Mouse (Mus musculus): Measurements from ENCODE around the gene Nlgn3. TPM values are rescaled to one million over a fixed set of nuclear protein-coding genes. Genes with fewer than 3 reads are reported as not detected.
"Not testable (repeated sequence)": the region's sequence is repeated elsewhere in the genome, so short reads cannot be mapped to it uniquely, and the experiment has no call there.

The Nlgn3 gene
- polyA plus RNA-seq, 1 experiment from 2014 or later: 61.2 TPM

- Histone ChIP-seq H3K4me1 (replicated peaks) (peaks cover 39% of the 10 kb centered on the region), H3K36me3 (peaks cover 20% of the 10 kb centered on the region), H3K4me3 (no peak overlapping the region), H3K9ac (no peak overlapping the region), H3K4me2 (no peak overlapping the region), H3K9me3 (no peaks in the 10 kb centered on the region), H3K27me3 (peaks cover 2% of the 10 kb centered on the region; the same call in 1 of the 2 replicates), H3K27ac (no peak overlapping the region)
- WGBS: 37% methylated on average over 2 of the region's 2 CpGs
- ATAC-seq (ENCODE audit: low FRiP score): no peak
These were observed 5.7 kb downstream of the Nlgn3 start for GRCm38 (mm10) chrX:101304646-101305045.

DNA sequence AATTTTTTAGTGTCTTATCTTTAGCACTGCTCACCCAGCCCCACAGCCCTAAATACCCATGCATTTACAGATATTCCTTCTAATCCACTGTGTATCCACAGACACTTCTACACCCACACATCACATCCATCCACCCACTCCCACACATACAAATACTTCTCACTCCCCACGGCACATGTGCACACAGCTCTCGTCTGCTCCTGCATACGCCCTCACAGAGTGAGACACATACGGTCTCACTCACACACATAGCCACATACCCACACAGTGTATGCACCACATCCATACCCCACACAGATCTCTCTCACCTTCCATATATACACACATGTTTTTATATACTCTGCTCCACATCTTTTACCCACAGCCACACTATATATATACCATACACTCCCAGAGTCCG, 10.3 kb downstream of the Nlgn3 start:
- no peak overlapping the region for H3K4me3 ChIP-seq
- peaks cover 12% of the 10 kb centered on the region for H3K4me1 ChIP-seq (replicated peaks)
- H3K9me3 ChIP-seq: no peaks in the 10 kb centered on the region
- peaks cover 43% of the 10 kb centered on the region for H3K36me3 ChIP-seq
- no peaks in the 10 kb centered on the region for H3K27me3 ChIP-seq
- H3K4me2 ChIP-seq: no peak overlapping the region
- no peak overlapping the region for H3K9ac ChIP-seq
- no peak overlapping the region for H3K27ac ChIP-seq
- no peak for ATAC-seq (ENCODE audit: low FRiP score)
- WGBS: 90% methylated on average over 5 of the region's 5 CpGs

- Histone ChIP-seq H3K9me3 (no peaks in the 10 kb centered on the region), H3K36me3 (peaks cover 55% of the 10 kb centered on the region), H3K4me3 (no peak overlapping the region), H3K27ac (no peak overlapping the region), H3K27me3 (no peaks in the 10 kb centered on the region), H3K9ac (no peak overlapping the region), H3K4me2 (no peak overlapping the region), H3K4me1 (replicated peaks) (peaks cover 7% of the 10 kb centered on the region; the same call in 1 of the 2 replicates)
- peak; percentile 65; the same call in 1 of the 2 replicates for ATAC-seq (ENCODE audit: low FRiP score)
- 26% methylated on average over 6 of the region's 6 CpGs for WGBS
These were observed 14.8 kb downstream of the Nlgn3 start for GRCm38 (mm10) chrX:101313625-101314359.

DNA sequence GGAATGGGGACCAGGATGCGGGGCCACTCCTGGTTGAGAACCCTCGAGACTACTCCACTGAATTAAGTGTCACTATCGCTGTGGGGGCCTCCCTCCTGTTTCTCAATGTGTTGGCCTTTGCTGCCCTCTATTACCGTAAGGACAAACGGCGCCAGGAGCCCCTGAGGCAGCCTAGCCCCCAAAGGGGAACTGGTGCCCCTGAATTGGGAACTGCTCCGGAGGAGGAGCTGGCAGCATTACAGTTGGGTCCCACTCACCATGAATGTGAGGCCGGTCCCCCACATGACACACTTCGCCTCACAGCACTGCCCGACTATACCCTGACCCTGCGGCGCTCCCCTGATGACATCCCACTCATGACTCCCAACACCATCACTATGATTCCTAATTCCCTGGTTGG, 20.8 kb downstream of the Nlgn3 start:
- no peak overlapping the region for H3K27ac ChIP-seq
- H3K4me2 ChIP-seq: no peak overlapping the region
- no peak overlapping the region for H3K9ac ChIP-seq
- H3K9me3 ChIP-seq: no peaks in the 10 kb centered on the region
- H3K27me3 ChIP-seq: no peaks in the 10 kb centered on the region
- peaks cover 52% of the 10 kb centered on the region for H3K36me3 ChIP-seq
- ATAC-seq (ENCODE audit: low FRiP score): no peak
- no peaks in the 10 kb centered on the region for H3K4me1 ChIP-seq (replicated peaks)
- WGBS: 90% methylated on average over 12 of the region's 12 CpGs
- no peak overlapping the region for H3K4me3 ChIP-seq

DNA sequence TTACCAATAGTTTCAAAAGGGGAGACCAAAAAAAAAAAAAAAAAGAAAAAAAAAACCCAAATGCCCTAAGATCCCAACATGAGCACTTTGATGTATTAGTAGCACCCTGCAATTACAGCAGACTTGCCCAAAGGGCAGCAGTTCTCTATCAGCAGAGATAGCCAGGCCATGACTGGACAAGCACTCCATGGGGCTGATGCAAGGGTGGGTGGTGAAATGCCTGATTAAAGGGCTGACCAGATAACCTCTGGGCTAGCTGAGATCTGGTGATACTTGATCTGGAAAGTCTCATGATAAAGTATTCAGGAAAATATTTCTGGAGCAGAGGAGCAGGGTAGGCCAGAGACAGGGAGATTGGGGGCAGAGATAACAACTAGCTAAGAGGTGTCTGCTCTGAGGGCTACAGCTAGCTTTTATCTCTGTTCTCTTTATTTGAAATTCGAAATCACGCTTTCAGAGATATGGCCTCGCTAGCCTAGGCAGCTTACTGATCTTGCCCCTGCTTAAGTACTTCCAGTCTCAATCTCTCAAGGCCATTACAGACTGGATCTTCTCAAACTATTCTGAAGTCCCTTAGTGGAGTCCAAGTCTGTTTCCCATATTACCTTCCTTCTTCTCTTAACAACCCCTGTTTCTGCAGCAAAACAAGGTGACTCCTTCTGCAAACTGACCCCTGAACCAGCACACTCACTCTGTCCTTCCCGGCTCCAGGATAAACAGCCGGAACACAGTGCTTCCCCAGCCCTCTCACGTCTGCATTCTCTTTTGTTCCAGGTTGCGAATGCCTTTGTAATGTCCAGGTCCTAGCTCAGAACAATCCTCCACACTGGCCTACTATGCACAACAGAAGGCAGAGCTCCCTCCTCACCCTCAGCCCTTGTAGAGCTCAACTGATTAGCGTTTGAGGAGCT, 27.3 kb downstream of the Nlgn3 start:
- no peak for ATAC-seq (ENCODE audit: low FRiP score)
- WGBS: 60% methylated on average over 8 of the region's 8 CpGs
- no peaks in the 10 kb centered on the region for H3K27me3 ChIP-seq
- no peaks in the 10 kb centered on the region for H3K9me3 ChIP-seq
- H3K4me3 ChIP-seq: no peak overlapping the region
- H3K9ac ChIP-seq: no peak overlapping the region
- H3K27ac ChIP-seq: no peak overlapping the region
- H3K36me3 ChIP-seq: peaks cover 6% of the 10 kb centered on the region; the same call in 1 of the 2 replicates
- no peak overlapping the region for H3K4me2 ChIP-seq
- H3K4me1 ChIP-seq (replicated peaks): no peaks in the 10 kb centered on the region

- Histone ChIP-seq H3K27me3 (no peaks in the 10 kb centered on the region), H3K36me3 (no peaks in the 10 kb centered on the region), H3K4me2 (no peak overlapping the region), H3K27ac (peak overlapping the region; percentile 77), H3K9ac (no peak overlapping the region), H3K9me3 (no peaks in the 10 kb centered on the region), H3K4me3 (no peak overlapping the region), H3K4me1 (replicated peaks) (peaks cover 6% of the 10 kb centered on the region)
- 26% methylated on average over 9 of the region's 10 CpGs for WGBS
- ATAC-seq (ENCODE audit: low FRiP score): no peak
These were observed 30.5 kb downstream of the Nlgn3 start for GRCm38 (mm10) chrX:101329372-101330028.

DNA sequence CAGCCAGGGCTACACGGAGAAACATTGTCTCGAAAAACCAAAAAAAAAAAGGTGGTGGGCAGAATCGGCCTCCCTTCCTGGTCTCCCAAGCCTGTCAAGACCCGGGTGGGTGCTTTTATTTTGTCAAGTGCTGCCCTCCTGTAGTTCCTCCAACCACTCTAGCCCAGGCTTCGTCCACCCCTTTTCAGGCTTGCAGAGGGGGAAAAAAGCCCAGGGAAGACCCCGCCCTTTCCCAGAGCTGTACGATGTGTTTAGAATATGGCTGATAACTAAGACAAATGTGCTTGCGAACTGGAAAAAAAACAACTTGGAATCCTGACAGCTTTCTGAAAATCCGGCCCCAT, 33.0 kb downstream of the Nlgn3 start:
- H3K27me3 ChIP-seq: no peaks in the 10 kb centered on the region
- 49% methylated on average over 9 of the region's 9 CpGs for WGBS
- H3K4me1 ChIP-seq (replicated peaks): peaks cover 6% of the 10 kb centered on the region
- no peaks in the 10 kb centered on the region for H3K9me3 ChIP-seq
- H3K36me3 ChIP-seq: no peaks in the 10 kb centered on the region
- peak overlapping the region; percentile 48 for H3K4me2 ChIP-seq
- peak overlapping the region; percentile 31 for H3K4me3 ChIP-seq
- H3K27ac ChIP-seq: peak overlapping the region; percentile 95
- H3K9ac ChIP-seq: peak overlapping the region; percentile 39; the same call in 1 of the 2 replicates
- peak; percentile 50 for ATAC-seq (ENCODE audit: low FRiP score)

DNA sequence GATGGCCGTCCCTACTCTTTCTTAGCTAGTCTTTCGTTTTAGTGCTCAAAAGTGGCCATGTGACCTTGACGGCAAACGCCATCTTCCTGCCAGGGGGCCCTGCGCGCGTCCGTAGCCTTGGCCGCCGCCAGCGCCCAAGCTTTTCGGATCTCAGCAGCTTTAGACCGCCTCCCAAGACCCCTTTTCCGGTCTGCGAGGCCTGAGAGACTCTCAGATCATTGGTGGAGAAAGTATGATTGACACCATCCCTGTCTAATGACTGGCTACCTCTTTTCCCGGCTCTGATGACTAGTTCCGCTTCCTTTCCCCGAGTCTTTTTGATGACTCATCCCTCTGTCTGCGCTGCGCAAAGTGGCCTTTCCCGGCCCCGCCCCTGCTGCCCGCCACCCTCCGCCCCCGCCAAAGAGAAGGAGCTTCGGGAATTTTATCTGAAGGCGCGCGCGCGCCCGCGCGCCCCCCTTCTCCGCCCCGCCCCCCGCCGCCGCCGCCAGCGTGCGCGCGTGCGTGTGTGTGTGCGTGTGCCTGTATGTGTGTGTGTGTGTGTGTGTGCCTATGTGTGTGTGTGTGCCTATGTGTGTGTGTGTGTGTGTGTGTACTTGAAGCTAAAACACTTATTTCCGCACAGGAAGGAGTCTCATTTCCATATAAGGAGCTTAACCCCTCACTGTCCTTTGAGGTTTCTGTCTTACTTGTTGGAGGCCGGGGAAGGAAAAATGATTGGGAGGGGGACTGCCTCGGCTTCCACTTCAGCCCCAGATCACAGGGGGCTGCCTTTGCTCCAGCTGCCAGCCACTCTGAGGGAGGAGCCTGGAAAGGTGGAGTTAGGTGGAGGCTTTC, 33.6 kb downstream of the Nlgn3 start:
- Histone ChIP-seq H3K9me3 (no peaks in the 10 kb centered on the region), H3K4me2 (peak overlapping the region; percentile 53), H3K4me1 (replicated peaks) (peaks cover 6% of the 10 kb centered on the region), H3K27ac (peak overlapping the region; percentile 95), H3K27me3 (no peaks in the 10 kb centered on the region), H3K9ac (peak overlapping the region; percentile 63), H3K36me3 (no peaks in the 10 kb centered on the region), H3K4me3 (peak overlapping the region; percentile 33)
- 24% methylated on average over 30 of the region's 49 CpGs for WGBS
- ATAC-seq (ENCODE audit: low FRiP score): peak; percentile 97

DNA sequence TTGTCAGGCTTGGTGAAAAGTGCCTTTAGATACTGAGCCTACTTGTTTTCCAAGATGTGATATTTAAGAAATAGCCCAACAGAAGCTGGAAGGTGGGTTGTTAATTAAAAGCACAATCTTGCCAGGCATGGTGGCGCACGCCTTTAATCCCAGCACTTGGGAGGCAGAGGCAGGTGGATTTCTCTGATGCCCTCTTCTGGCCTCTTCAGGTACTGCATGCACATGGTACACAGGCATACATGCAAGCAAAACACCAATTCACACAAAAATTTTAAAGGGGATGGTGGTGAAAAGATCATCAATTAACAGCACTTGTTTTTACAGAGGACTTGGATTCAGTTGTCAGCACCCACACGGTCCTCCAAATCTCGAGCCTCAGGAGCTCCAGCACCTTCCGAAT, 35.6 kb downstream of the Nlgn3 start:
- WGBS: 89% methylated on average over 5 of the region's 5 CpGs
- Histone ChIP-seq H3K4me2 (no peak overlapping the region), H3K9ac (no peak overlapping the region), H3K27me3 (no peaks in the 10 kb centered on the region), H3K4me3 (no peak overlapping the region), H3K4me1 (replicated peaks) (peaks cover 6% of the 10 kb centered on the region), H3K27ac (no peak overlapping the region), H3K9me3 (no peaks in the 10 kb centered on the region), H3K36me3 (no peaks in the 10 kb centered on the region)
- ATAC-seq (ENCODE audit: low FRiP score): no peak

DNA sequence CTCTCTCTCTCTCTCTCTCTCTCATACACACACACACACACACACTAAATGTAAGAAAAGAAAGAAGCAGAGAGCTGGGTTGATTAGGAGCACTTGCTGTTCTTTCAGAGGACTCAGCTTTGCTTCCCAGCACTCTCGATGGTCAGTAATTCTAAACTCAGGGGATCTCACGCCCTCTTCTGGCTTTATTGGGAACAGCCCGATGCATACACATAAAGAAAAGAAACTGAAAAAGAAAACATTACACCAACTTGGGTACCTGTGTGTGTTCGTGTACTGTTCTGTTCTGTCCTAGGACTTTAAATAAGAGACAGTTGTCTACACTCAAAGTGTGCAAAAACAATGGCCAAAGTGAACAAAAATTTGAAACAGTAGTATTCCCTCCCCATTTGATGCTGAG, 39.7 kb downstream of the Nlgn3 start:
- Histone ChIP-seq H3K4me3 (no peak overlapping the region), H3K27ac (no peak overlapping the region), H3K9ac (no peak overlapping the region), H3K27me3 (no peaks in the 10 kb centered on the region), H3K4me2 (no peak overlapping the region), H3K36me3 (no peaks in the 10 kb centered on the region), H3K9me3 (no peaks in the 10 kb centered on the region), H3K4me1 (replicated peaks) (peaks cover 2% of the 10 kb centered on the region)
- ATAC-seq (ENCODE audit: low FRiP score): no peak
- WGBS: 54% methylated on average over 4 of the region's 4 CpGs

DNA sequence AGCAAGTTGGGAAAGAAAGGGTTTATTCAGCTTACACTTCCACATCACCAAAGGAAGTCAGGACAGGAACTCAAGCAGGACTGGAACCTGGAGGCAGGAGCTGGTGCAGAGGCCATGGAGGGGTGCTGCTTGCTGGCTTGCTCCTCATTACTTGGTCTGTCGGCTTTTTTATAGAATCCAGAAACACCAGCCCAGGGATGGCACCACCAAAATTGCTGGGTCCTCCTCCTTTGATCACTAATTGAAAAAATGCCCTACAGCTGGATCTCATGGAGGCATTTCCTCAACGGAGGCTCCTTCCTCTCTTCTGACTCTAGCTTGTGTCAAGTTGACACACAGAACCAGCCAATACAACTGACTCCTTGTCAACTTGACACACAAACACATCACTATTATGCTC, 43.9 kb downstream of the Nlgn3 start:
- H3K4me2 ChIP-seq; H3K9me3 ChIP-seq; H3K27ac ChIP-seq; H3K4me3 ChIP-seq; H3K9ac ChIP-seq; H3K36me3 ChIP-seq; H3K4me1 ChIP-seq (replicated peaks); H3K27me3 ChIP-seq; ATAC-seq (ENCODE audit: low FRiP score): not testable (repeated sequence)
- 73% methylated on average over 2 of the region's 2 CpGs for WGBS
